Mouse (Mus musculus) hematopoietic stem cell, adult 5-6 weeks (primary cell): ENCODE data around the gene Tmem230. TPM values are rescaled to one million over a fixed set of nuclear protein-coding genes. Genes with fewer than 3 reads are reported as not detected.
"Not testable (repeated sequence)": the region's sequence is repeated elsewhere in the genome, so short reads cannot be mapped to it uniquely, and the experiment has no call there.

Experiments used
- ATAC-seq, 2 experiments: fragments of 125-278 bp in 1 of 2; replicated peaks in 1 of 2; 2 replicates each; pipeline ENCODE4 v1.8.0; 2016 to 2017; ENCODE audit warnings: inconsistent platforms in 2 of 2, mild to moderate bottlenecking in 2 of 2, moderate number of reproducible peaks in 2 of 2, low read depth in 1 of 2, moderate TSS enrichment in 1 of 2; ENCODE audit not compliant: low FRiP score in 2 of 2, poor library complexity in 2 of 2, severe bottlenecking in 2 of 2, insufficient read depth in 1 of 2, low TSS enrichment in 1 of 2
- total RNA-seq: library from RNA; stranded (forward); fragments of 172-1452, 232-1000 nt; gene quantifications from 2 replicates; pipeline ENCODE4 v1.2.3, GENCODE M21; 2017

The Tmem230 gene
- total RNA-seq: 36.4 and 63.7 TPM in 2 replicates

DNA sequence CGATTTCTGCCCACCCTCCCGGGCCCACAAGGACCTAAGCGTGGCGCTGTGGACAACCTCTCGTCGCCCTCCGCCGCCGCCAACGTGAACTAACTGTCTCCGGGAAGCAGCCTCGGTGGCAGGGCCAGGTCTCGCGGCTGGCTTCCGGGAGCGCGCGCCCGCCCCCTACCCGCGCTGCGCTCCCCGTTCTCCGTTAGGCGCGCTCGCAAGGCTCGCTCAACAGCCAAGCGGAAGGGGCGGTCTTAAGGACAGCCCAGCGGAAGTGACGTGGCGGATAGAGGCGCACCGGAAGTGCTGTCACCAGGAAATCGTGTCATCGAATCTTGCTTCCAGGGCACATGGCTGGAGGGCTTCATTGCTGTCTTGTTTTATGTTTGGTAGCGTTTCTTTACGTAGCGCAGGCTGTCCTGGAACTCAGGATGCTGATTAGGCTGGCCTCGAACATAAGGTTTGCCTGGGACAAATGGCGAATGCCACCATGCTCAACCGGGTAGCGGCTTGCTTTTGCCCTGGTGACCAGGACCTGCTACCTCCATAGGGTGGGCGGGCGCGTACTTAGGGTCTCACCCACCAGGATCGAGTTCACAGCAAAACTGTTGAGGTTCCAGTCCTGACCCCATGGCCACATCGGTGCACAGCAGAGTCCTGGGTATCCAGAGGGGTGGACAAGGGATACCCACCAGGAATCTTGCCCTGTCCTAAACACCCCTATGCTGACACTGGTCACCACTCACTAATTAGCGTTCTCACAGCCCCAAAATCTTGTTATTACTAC lies at the start of gene Tmem230:
Gene Tmem230 (minus strand): TSS at position 269 of the 775 bp plus-strand sequence.
- ATAC-seq: peak; percentile 80 to 87

DNA sequence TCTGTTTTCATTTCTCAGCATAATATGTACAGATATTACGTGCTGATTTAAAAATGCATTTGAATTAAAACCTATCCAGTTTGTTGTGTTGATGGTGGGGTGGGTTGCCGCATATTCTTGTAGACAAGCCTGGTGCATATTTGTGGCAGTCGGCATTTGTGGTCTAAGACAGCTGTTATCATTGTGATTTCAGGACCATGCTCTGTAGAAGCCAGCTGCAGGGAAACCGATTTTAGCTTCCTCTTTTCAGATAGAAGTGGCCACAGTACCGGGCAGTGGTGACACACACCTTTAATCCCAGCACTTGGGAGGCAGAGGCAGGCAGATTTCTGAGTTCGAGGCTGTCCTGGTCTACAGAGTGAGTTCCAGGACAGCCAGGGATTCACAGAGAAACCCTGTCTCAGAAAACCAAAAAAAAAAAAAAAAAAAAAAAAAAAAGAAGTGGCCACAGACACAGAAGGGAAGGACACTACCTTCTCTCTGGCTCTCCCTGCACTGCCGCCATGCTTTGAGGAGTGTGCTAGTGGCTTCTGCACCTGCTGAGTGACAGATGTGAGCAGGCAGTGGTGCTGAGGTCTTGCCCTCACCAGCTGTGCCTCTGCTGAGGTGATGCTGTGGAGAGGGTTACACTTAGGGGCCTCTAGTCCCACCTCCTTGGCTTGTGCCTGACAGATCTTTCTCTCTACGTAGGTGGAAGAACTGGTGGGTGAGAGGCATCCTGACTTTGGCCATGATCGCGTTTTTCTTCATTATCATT lies 46.3 kb upstream of the Tmem230 start:
- peak in 1 of 2 experiments; percentile 32; a peak in 2 of 4 replicates for ATAC-seq

DNA sequence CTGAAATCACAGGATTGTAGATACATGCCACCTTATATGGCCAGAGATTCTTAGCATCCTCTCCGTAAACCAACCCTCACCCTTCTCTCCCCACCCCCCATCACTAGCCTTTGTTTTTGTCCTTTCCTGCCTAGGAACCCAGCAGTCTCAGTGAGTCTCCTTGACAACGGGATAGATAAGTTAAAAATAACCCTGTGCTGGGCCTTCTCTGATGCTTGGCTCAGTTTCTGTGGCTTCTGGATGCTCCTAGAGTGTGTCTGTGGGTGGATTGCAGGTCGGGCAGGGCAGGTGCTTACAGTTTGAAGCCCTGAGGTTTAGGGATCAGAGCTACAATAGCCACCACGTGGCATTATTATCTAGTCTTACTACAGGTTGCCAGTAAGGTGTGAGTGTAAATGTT lies 44.5 kb upstream of the Tmem230 start:
- no peak for ATAC-seq

DNA sequence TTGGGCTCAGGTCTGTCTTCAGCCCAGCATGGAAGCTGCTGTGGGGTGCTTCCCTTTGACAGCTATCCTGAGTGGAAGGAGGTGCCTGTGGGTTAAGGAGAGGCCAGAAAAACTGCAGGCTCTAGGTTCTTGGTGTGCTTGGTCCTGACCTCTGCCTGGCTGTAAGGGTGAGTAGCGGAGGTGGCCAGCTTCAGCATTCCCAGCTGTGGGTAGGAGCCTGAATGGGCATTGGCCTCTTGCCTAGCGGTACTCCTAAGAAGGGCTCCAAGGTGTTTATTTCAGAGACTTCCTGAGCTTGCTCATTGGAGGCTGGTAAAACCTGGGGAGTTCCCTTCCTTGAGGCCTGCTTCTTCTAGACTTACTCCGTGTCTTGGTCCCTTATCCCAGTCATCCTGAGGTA lies 43.7 kb upstream of the Tmem230 start:
- ATAC-seq: no peak

DNA sequence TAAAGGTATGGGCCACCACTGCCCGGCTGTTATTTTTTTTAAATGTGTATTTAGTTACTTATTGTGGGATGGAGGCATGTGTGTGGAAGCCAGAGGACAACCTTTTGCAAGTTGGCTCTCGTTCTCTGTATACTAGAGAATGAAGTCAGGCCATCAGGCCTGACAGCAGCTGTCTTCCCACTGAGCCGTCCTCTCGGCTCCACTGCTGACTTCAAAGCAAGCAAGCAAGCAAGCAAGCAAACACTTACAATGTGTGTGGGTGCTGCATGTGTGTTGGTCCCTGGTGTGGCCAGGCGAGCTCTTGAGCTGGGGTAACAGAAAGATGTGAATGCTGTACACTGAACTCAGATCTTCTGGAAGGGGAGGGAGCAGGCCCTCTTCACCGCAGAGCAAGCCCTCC lies 43.2 kb upstream of the Tmem230 start:
- ATAC-seq: no peak

DNA sequence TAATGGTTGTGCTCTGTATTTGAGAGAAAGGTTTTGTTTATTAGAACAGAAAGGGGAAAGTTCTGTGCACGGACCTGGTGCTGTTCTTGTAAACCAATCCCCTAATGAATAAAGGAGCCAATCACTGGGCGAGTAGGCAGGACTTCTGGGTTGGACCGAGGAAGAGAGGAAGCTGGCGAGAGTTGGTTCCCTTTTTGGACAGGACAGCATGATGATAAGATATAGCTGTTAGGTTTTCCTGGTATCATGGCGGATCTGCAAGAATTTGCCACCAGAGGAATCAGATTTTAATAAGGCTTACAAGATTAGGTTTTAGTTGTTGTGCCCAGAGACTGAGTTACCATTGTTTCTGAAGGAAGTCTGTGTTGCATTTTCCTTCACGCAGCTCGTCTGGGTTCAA lies 41.6 kb upstream of the Tmem230 start:
- ATAC-seq: not testable (repeated sequence)

DNA sequence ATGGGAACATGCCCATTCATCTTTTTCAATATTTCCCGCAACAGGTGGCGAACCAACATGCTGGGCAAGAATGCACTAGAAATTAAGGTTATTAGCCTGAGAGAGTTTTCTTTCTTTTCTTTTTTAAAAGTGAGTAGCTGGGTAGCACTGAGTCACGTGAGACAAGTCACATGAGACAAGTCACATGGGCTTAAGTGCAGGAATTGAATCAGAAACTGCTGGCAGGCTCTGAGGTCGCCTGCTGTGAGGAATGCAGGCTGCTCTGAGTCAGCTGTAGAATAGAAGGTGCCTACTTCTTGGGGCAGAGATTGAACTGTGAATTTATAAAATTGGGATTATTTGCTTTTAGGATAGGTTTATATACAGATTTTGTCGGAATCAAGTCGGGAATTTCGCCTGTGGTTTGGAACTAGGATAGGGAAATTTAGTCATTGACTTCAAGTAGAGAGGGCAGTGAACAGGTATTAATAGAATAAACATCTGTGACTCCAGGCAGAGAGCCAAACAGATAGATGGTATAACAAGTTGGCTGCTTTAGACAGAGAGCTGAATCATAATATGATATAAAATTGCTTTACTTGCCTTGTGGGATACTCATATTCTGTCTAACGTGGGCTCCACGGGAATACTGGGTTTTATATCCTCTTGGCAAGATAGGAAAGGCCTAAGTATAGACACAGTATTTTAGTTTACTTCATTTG lies 38.9 kb upstream of the Tmem230 start:
- ATAC-seq: no peak

DNA sequence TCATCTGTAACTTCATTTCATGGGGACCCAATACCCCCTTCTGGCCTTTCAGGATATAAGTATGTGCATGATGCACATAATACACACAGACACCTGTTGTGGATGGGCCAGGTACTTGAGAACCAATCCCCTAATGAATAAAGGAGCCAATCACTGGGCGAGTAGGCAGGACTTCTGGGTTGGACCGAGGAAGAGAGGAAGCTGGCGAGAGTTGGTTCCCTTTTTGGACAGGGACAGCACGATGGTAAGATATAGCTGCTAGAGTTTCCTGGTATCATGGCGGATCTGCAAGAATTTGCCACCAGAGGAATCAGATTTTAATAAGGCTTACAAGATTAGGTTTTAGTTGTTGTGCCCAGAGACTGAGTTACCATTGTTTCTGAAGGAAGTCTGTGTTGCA lies 38.1 kb upstream of the Tmem230 start:
- ATAC-seq: not testable (repeated sequence)

DNA sequence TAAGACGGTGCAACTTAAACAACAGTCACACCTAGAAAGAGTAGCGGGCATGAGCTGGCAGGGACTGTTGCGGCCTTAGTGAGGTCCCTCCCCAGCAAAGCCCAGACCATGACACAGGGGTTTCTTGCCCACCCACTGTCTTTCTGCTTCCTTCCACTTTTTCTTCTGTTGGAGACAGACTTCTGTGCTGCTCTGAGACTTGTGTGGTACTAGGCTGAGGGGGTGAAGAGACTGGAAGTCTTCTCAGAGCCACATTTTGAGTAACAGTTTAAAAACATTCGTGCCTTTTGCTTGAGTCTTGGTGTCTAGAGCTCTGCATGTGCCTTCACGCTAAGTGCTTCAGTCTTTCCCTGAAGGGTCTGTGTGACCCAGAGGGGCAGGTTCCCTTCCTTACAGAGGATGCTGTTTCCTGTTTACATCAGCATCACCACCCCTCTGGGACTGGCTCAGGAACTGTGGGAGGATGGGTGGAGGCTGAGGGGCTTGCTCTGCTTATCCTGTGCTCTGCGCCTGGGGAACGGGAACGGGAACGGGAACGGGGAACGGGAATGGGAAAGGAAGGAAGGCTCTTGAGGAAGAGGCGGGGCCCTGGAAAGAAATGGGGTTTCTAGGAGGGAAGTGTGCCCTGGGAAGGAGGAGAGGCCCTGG lies 37.0 kb upstream of the Tmem230 start:
- ATAC-seq: peak; percentile 54 to 68

DNA sequence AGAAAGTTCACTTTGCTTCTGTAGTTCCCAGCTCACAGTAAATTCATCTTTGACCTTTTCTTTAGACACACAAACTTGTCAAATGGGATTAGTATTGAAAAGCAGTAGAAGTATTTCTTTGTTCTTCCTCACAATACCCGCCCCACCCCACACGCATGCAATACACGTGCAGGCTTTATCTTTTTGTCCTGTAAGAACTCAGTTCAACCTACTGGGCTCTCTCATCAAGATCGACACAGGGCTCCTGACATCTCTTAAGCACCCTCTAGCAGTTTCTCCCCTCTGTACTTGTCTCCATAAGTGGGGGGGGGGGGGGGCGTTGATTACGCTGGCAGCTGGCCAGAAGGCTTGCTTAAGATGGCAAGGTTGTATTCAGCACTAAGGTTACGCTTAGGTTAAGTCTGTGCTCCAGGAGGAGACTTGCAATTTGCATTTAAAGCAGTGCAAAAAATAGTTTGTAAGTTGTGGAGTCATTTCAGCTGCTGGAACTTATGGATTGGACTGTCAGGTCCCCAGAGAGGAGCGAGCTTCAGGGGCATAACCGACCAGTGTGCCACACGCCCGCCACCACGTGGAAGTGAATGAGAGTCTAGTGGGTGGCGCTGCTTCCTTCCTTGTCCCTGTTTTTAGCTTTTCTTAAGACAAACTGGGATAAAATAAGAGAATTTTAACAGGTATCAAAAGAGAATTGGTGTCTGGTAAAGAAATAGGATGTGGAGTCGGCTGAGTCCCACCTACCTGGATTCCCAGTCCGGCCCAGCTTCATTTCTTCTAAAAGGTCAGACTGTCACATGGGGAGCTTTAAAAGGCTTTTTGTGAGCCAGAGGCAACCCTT lies 35.8 kb upstream of the Tmem230 start:
- no peak for ATAC-seq

DNA sequence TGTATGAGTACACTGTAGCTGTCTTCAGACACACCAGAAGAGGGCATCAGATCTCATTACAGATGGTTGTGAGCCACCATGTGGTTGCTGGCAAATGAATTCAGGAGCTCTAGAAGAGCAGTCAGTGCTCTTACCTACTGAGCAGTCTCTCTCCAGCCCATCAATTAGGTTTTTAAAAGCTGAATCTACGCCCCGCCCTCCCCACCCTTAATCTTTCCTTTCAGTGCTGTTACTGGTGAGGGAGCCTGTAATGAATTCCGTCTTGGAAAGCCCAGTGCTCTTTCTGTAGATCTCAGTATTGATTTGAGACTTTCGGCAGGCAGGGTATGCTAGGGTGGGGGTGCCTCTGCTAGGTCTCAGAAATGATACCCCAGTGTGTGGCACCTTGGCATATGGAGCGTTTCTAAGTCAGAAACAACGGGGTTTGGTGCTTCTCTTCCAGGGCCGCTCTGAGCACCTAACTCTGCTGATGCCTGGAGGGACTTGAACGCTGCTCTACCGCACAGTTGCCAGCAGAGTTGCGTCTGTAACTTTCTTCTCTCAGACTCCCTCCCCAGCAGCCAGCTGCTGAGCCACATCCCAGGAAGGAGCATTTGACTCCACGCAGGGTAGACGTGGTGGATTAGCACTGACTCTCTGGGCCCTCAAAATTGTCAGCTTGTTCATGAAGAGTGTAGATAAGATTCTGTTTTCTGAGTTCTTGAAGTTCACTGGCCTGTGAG lies 35.0 kb upstream of the Tmem230 start:
- no peak for ATAC-seq

DNA sequence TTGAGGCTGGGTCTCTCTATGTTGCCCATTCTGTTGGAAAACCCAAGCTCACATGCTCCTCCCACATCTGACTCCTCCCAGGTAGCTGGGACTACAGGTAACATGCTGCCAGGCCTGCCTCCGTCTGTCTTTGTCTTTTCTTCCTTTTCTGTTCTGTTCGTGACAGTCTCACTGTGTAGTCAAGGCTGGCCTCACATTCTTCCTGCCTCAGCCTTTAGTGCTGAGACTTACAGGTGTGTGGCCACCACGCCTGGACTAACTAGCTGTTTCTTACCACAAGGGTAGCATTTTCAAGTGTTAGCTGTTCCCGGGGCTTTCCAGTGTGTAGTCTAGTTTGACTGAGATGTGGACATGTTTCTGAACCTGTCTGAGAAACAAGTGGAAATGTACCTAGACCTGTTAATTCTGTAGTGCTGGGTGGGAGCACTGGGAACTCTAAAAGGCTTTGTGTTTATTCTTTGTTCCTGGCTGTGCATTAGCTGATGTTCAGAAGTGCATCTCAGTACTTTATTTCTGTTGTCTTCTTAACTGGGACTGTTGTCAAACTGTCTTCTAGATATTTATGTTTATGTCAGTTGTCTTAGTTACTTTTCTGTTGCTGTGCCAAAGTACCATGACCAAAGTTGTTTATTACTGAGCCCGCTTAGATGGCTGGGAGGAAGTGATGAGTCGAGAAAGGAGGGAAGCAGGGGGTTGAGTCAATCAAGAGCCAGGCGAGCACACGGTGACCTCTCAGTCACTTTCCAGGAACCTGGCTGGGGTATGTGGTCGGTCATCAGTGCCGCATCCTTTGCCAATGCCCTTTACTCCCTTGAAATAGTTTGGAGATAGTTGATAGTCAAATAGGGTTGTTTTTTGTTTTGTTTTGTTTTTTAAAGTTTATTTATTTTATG lies 34.2 kb upstream of the Tmem230 start:
- ATAC-seq: peak; percentile 57 to 66; a peak in 3 of 4 replicates

DNA sequence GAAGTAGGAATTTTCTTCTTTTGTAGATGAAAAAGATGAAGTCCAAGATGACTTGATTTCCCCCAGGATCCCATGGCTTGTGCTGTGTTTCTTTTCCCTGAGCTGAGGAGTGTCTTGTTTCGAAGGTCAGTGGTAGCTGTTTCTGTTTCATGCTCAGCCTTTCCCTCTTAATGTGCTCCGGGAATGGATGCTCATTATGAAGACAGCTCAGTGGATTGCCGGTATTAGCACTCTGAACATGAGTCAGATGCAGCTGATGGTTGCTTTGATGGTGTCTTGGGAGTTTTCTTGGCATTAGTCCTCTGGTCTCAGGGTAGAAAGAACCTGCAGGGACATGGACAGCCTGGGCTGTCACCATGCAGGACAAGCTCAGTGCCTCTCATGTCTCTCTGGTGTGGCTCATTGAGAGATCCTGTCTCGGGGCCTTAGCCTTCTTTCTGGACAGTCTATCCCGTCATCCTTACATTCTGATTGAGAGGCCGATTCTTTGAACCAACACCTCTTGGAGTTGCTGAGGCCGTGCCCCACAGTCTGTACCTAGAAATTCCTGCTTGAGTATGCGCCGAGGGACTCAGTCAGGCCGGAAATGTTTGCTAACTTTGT lies 33.0 kb upstream of the Tmem230 start:
- no peak for ATAC-seq

DNA sequence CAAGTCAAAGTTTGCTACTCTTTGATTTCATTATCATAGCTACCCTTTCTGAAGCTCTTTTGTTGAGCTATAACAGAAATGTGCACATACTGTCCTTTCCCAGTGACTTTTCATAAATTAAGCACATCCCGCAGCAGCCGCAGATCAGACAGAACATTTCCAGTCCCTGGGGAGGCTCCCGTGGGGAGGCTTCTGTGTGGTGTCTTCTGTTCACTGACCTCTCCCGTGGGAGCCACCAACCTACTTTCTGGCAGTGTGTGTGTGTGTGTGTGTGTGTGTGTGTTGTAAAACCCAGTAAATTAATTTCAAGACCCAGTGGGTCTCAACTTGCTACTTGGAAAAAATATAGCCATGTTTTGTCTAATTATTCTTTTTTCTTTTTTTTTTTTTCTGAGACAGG lies 32.4 kb upstream of the Tmem230 start:
- ATAC-seq: no peak

DNA sequence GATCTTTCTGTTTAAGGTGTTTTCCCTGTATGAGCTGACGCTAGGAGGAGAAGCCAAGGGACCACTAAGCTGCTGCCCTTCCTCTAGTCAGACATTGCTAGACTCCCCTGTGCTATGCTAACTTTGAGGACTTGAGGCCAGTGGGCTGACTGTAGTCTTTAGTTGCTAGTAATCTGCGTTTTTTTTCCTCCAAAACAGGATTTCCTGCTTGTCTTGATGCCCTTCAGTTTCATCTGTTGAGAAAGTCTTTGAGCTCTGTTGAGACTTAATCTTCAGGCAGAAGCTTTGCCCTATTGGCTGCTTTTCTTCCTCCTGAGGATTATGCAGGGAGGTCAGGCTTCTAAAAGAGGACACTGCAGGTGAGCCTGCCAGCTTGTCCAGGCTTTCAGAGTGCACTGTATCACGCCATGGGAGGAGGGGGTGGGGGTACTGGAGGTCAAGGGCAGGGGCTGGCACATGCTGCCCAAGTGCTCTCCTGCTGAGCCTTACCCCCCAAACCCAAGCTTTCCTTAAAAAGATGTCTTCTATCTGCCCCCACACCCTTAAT lies 31.8 kb upstream of the Tmem230 start:
- no peak for ATAC-seq
